Mouse (Mus musculus) lung, postnatal 36 days (tissue): ENCODE results near the gene Gm20696.
A peak's percentile ranks its signal among the peaks of the same experiment; 100 is the strongest.

Source experiments
- DNase-seq: peaks from one replicate; pipeline ENCODE4 v3.0.0; 2022; ENCODE audit warnings: mixed read lengths

Gene Gm20696

DNA sequence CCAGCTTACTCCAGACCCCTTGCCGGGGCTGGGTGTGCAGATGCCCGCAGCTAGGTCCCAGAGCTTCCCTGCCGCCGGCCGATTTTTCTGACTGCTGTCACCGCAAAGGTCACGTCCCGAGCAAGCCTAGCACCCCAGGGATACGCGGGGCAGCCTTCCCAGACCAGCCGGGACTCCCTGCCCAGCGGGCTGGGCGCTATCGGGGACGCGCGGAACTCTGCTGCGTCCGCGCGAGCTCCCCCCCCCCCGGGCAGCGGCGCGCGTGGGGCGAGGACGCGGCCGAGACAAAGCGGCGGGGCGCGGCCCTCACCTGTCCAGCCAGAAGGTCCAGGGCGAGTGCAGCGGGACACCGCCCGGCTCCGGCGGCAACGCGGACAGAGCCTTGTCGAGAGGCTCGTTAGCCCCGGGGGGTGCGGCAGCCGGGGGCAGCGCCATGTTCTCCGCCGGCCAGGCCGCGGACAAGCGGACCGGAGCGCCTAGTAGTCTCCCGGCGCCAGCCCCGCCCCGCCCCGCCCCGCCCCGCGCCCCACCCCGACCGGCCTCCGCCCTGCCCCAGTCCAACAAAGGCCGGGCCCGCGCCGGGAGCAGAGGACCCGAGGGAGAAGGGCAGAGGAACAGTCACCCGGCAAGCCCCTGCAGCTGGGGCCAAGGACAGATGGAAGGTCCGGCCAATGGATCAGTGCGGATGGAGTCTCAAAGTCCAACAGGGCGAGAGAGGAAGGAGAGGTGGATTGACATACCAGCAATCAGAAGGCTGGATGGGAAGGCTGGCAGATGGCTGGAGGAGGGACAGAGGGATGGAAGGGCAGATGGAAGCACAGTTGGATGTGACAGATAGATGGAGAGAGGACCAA is at the start of gene Gm20696, which contains the start of gene Eif4e3:
Gene Gm20696 (minus strand): TSS at position 480 of the 854 bp plus-strand sequence.
Gene Eif4e3 (minus strand): TSS at position 454 of the 854 bp plus-strand sequence.
- peak; percentile 58 for DNase-seq

DNA sequence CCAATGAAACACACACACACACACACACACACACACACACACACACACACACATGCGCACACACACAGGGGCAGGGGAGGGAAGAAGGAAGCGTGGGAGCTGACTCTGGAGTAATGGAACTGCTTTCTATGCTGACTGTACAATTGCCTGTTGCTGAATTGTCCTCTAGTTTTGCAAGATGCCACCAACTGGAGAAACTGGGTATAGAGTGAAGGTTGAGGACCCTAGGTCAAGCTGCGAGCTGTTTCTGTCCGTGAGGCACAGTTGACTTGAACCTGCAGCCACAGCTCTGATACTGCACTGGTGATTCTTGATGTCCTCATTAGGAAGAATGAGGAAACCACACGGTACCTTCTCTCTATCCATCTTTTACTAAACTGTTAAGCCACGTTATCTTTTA is 49.3 kb upstream of the Gm20696 start:
- DNase-seq, result no peak

DNA sequence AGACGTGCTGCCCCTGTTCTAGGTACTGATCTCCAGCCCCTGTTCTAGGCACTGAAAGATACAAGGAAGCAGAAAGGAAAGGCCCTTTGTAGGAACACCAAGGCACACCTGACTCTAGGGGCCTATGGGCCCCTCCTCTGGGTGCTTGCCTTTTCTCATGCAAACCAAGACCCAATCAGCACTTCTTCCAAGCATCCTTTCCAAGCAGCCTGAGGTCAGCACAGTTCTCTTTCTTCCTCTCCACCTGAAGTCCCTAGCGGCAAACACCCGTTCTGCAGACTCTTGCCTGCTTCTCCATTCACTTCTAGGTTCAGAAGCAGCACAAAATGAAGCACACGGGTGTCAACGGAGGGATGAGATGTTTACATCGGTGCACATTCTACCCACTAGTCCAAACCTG is 48.6 kb upstream of the Gm20696 start:
- DNase-seq, result no peak

DNA sequence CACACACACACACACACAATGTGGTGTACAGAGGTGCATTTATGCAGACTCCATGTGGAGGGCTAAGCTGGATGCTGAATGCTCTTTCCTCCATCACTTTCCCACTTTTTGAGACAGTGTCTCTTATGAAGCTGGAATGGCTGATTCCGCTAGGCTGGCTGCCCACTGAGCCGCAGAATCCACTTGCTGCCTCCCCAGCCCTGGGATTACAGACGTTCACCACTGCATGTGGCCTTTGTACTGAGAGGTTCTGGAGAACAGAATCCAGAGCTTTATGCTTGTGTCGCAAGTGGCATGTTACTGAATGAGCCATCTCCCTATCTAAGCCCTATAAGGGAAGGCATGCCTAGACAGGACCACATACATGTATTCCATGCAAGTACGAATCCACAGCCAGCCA is 46.7 kb upstream of the Gm20696 start:
- DNase-seq, result no peak

DNA sequence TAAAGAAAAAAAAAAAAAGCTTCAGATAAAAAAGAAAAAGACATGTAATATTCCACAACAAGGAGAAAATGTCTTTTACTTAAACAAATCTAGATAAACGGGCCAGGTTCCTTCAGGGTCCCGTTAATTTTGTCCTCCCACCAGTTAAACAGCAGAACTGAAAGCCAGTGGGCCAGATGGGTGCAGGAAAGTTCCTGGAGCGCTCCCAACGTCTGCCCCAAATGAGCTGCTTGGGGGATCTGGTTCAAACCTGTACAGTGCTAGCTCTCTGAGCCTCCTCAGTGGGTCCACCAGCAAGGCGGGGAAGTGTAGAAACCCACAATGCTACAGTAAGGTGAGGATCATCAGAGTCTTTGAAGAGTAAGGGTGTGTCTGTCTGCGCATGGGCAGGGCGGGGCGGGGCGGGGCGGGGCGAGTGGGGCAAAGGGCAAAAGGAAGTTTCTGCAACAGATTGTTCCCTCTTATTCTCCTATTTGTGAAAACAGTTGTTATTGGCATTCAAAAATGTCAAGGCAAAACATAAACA is 45.0 kb upstream of the Gm20696 start:
- no peak for DNase-seq

DNA sequence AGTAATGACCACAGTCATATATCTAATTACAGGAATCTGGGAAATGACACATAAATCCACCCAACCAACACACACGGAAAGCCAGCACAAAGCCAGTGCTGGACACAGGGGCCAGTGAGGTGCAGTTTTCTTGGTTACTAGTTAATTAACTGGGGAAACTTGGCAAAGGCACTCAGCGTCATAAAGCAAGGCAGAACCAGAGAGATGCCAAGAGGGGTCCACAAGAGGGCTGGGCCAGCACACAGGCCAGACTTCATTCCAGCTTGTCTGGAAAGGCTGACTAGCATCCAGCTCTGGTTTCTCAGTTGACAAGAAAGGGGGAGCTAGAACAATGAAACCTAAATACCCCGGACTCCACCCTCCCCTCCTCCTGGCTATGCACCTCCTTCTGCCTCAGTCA is 33.9 kb upstream of the Gm20696 start:
- no peak for DNase-seq

DNA sequence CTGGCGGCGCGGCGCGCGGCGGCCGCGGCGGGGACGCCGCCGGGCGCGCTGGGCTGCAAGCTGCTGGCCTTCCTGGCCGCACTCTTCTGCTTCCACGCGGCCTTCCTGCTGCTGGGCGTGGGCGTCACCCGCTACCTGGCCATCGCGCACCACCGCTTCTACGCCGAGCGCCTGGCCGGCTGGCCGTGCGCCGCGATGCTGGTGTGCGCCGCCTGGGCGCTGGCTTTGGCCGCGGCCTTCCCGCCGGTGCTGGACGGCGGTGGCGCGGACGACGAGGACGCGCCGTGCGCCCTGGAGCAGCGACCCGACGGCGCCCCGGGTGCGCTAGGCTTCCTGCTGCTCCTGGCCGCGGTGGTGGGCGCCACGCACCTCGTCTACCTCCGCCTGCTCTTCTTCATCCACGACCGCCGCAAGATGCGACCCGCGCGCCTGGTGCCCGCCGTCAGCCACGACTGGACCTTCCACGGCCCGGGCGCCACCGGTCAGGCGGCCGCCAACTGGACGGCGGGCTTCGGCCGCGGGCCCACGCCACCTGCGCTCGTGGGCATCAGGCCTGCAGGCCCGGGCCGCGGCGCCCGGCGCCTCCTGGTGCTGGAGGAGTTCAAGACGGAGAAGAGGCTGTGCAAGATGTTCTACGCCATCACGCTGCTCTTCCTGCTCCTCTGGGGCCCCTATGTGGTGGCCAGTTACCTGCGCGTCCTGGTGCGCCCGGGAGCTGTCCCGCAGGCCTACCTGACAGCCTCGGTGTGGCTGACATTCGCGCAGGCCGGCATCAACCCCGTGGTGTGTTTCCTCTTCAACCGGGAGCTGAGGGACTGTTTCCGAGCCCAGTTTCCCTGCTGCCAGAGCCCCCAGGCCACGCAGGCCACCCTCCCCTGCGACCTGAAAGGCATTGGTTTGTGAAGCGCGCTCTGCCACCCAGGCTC is 26.6 kb upstream of the Gm20696 start:
- DNase-seq, result no peak

DNA sequence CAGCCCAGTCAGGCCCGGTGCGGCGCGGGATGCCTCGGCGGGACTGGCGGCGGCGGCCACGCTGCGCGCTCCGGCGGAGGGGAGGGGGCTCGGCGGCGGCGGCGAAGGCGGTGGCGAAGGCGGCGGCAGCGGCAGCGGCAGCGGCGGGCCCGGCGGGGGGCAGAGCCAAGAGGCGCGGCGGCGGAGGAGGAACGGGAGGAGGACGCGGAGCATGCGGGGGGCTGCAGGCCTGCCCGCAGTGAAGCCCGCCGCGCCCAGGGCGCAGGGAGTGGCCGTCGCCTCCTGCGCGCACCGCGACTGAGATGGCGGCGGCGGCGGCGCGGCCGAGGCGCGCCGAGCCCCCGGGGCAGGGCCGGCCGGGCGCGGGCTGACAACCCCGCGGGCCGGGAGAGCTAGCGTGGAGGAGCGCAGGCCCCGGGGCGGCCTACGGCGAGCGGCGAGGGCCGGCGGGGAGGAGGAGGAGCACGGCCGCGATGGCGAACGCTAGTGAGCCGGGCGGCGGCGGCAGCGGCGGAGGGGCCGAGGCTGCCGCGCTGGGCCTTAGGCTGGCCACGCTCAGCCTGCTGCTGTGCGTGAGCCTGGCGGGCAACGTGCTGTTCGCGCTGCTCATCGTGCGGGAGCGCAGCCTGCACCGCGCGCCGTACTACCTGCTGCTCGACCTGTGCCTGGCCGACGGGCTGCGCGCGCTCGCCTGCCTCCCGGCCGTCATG is 25.8 kb upstream of the Gm20696 start, which contains the start of gene Gpr27:
Gene Gpr27 (plus strand): TSS at position 474 of the 710 bp plus-strand sequence.
- DNase-seq, result no peak

DNA sequence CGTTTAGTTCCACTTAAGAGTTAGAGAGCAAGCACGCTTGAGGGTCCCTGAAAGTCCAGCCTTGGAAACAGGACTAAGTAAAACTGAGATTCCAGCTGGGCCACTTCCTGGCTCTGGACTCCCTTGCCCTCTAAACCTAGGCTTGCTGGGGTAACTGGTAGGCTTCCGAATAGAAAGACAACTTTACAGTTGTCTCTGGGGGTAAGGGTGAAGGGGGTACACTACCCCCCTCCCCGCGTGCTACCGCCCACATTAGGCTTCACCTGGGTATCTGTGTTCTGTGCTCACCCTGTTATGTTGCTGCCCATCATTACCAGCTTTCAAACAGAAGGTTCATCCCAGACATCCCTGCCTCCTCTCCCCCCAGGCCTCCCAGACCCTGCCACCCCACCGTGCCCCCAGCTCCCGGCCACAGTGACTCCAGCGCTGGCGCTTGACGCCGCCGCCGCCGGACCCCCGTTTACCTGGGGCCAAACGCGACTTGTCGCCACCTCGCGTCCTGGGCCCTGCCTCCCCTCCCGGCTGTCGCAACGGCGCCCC is 25.1 kb upstream of the Gm20696 start:
- DNase-seq, result no peak

DNA sequence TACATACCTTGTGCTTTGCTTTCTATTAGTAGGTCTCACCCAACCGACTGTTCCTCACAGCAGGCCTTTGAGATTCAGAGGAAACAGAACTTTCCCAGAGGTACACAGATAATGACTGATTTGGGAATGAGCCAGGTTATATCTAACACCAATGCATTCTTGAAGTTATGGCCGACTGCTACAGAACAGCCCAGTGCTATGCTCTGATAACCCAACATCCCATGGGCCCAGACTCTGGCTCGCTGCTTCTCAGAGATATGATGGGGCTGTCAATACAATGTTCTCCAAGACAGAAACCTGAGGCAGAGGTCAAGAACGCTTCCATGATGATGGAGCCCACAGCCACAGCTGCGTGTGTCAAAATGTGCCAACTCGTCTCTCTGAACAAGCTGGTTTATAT is 21.9 kb upstream of the Gm20696 start:
- DNase-seq, result no peak

DNA sequence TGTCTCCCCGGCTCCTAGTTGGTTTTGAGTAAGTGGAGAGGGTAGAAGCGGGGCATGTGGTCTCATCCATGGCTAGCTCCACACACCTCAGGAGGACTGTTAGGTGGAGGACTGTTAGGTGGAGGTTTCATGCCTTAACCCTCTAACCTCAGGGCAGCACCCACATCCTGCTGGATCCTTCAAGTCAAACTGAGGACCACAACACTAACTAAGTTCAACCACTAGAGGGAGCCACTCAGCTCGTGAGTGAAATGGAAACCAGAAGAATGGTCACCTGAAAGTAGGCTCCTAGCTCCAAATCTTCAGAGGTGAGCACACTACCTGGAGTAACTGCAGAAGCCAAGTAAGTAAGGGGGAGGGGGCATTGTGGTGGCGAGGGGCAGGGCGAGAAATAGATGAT is 18.3 kb upstream of the Gm20696 start:
- peak; percentile 20 for DNase-seq

DNA sequence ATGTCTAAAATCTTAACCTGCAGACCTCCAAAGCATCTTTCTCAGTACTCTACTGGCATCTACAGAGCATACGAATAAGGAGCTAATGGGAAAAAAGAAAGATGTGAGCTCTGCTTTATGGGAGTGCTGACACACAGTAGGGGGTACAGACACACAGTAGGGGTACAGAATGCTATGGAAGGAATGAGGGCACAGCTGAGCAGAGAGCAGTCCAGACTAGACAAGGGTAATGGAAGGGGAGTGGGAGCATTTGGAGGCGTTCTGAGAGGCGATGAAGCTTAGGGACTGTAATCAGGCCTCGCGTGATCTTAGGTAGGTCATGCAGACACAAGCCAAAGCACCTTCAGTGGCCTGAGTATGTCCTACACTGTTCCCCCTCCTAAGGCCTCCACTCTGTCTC is 17.4 kb upstream of the Gm20696 start:
- DNase-seq, result no peak

DNA sequence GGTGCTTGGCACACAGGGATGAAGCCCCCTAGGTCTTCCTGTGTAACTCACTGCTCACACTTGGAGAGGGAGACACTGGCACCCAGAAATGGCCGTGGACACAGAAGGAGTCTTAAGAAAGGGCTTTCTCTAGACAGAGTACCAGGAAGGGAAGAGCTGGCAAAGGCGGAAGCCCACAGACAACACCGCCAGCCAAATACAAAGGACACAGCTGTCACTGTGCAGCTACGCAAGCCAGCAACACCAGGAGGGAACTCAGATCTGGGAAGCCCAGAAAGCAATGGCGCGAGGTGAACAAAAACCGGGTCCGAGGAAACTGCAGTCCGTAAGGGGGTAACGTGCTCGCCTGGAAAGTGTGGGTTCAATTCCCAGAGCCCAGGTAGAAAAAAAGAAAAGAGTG is 11.5 kb upstream of the Gm20696 start:
- no peak for DNase-seq

DNA sequence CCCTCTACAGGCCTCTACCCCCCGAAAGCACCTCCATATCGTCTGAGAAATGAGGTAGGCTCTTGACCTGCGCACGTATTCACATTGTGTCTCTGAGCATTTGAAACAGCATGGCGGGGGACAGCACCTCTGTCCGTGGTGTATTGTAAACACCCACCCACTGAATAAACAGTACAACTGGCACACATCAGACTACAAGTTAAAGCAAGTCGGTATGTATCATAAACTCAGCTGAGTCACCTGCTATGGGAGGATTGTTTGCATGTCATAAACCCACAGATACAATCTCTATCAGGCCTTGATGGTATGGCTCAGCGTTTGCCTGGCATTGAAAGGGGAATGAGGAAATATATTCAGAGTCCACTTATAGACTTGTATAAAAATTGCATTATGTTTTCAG is 10.7 kb upstream of the Gm20696 start:
- no peak for DNase-seq

DNA sequence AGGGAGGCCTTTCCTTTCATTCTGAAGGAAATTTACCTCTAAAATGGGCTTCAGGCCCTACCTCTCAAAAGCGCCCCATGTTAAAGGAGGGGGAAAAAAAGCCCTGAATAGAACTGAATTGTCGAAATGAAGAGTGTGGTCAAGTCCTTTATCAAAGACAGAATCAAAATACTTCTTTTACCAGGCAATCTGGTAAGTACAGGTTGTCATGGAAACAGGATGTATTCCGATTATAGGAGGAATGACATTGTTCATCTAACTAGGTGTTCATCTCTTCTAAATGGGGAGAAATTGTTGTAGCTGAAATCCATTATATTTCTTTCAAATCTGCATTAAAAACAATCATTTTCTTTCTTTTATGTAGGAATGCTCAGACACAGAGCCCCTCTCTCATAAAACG is 7.9 kb upstream of the Gm20696 start:
- no peak for DNase-seq

DNA sequence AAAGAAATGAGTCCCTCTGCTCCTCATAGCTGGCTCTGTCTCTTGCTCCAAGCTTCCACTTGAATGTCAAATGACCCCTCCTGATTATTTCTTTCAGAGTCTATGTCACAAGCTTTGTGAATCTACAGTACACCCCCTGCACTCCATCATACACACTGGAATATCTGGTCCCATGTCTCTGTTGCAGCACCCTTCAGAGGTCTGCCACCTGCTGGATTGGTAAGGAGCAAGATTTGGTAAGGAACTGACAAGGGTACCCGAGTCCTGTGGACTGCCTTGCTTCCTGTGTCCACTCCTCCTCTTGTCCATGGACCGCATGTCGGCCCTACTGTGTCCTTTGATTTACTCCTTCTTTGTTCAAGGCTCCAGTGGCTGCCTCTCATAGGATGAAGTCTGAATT is 5.2 kb upstream of the Gm20696 start:
- no peak for DNase-seq

DNA sequence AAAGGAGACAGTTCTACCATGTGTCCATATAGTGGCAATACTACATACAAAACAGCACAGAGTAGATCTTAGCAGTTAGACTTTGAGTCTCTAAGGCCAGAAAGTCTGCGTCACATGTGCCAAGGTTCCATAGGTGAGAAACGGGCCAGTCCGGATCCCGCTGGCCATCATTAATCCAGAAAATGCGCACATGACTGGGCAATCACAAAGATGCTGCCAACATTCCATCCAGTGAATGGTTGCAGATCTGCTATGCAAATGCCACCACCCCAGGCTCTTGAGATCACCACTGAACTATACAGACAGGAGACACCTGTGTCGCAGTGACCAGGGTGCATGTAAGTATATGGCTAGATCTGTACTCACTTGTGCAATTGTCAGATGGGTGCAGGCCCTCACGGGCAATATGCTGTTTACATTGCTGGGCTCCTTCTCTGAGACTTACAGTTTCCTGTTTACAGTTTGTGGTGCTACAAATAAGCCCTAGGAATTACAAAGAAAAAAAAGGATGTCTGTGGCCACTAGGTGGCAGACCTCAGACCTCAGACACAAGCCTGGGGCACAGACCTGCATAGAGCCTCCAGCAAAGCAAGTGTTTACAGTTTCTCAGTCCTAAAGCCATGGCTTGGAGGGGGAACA is 4.0 kb upstream of the Gm20696 start:
- peak; percentile 82 for DNase-seq

DNA sequence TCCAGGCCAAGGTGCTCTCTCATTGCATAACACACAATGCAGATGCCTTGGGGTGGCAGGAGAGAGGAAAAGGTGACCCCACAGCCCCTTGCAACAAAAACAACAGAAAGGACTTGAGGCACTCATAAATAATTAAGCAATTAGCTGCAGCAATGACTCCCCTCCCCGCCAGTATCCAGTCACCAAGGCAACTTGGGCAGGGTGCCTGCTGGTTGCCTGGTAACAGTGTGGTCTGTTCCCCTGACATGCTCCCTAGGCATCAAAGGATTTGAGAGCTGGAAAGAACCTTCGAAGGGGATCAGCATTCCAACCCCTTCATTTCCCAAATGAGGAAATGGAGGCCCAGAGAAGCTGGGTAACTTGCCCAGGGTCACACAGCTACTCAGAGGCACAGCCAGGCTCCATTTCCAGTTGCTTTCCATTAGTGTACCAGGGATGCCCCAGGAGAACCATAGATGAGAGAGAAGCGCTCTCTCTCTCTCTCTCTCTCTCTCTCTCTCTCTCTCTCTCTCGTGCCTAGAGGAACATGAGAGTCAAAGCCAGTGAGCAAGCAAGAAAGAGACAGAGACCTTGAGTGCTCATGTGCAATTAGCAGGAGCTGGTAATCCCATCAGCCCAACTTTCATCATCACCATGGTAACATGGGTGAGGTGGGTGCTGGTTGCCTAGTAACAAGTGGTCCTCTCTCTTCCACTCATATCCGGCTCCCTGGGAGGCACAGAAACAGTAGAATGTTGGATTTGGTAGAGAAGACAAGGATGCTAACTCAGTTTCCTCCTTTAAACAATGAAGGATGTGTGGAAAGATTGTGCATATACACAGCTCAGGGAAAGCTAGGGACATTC is 3.1 kb upstream of the Gm20696 start:
- no peak for DNase-seq

DNA sequence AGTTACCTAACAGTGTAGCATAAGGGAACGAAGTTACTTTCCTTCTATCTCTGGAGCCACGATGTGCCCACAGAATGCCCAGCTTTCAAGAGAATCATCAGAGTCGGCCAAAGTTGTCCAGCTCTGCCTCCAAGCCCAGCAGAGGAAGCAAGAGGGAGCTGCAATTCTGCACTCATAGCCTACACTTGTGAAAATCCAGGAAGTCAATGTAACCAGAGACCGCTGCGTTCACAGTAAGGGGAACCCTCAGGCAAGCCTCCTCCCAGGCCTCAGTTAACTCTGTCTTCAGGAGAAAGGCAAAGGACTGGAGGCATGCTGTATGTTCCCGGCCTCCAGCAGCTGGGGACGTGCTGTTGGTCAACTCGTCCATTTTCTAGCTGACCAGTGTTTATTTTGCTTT is 693 bp upstream of the Gm20696 start:
- DNase-seq, result peak; percentile 41

DNA sequence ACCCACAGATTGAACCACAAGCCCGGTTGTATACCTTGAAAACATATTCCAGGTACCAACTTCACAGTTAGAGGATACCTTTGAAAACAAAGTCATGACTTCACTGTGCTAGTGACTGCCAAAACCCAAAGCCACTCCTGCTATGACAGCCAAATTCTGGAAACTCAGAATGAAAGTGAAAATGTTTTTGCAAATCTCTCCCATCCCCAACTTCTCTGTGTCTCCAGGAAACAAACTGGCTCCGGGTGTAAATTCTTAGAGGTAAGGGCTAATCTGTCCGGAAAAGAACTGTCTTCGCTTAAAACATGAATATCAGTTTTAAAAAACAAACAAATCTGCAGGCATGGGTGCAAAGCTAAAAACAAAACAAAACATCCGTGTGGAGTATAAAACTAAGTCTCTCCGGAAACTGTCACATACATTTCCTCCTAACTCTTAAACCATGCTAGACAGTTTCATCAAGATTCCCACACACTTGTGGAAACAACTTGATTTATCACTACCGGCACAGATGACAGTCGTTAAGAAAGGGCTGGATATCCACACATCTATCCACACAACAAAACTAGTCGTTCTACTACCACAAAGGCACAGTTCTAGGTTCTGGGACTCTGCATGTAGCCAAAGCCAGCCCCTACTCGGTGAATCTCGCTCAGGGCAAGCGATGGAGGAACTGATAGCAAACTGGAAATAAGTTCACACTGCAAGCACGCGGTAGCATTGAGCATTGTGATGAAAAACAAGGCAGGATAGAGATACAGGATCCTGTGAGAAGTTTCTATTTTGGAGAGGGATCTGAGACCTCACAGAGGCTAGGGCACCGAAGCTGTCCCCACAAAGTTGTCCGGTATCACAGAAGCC is 910 bp downstream of the Gm20696 start:
- no peak for DNase-seq
